Mouse (Mus musculus) stomach, embryonic 15.5 days (tissue): ENCODE measurements around the gene Pwp1. TPM values are rescaled to one million over a fixed set of nuclear protein-coding genes. Genes with fewer than 3 reads are reported as not detected.
A peak's percentile ranks its signal among the peaks of the same experiment; 100 is the strongest.
"Not testable (repeated sequence)": the region's sequence is repeated elsewhere in the genome, so short reads cannot be mapped to it uniquely, and the experiment has no call there.

Experiments used
- ATAC-seq: fragments of 200-750 bp; cut with Nextera tagmentation; 2 replicates; pipeline ENCODE4 v1.8.0; 2017; ENCODE audit warnings: low read depth, moderate number of reproducible peaks, moderate TSS enrichment; ENCODE audit not compliant: insufficient read depth, low FRiP score
- H3K27ac ChIP-seq: fragments of 300-500 bp; sonication (generic); 2 replicates; pipeline ENCODE4 v1.5.1; 2015; ENCODE audit warnings: mild to moderate bottlenecking, inconsistent platforms
- H3K27me3 ChIP-seq: fragments of 300-500 bp; sonication (generic); replicated peaks from 2 replicates; pipeline ENCODE4 v1.6.1; 2015; ENCODE audit warnings: inconsistent platforms
- H3K36me3 ChIP-seq: fragments of 300-500 bp; sonication (generic); 2 replicates; pipeline ENCODE4 v1.6.1; 2015; ENCODE audit warnings: inconsistent platforms
- H3K4me1 ChIP-seq: fragments of 300-500 bp; sonication (generic); 2 replicates; pipeline ENCODE4 v1.6.1; 2015; ENCODE audit warnings: inconsistent platforms
- H3K4me2 ChIP-seq: fragments of 300-500 bp; sonication (generic); 2 replicates; pipeline ENCODE4 v1.6.1; 2015; ENCODE audit warnings: mild to moderate bottlenecking, inconsistent platforms
- H3K4me3 ChIP-seq: fragments of 300-500 bp; sonication (generic); replicated peaks from 2 replicates; pipeline ENCODE4 v1.5.1; 2015; ENCODE audit warnings: inconsistent platforms
- H3K9ac ChIP-seq: fragments of 300-500 bp; sonication (generic); 2 replicates; pipeline ENCODE4 v1.6.1; 2015; ENCODE audit warnings: inconsistent platforms
- H3K9me3 ChIP-seq: fragments of 300-500 bp; sonication (generic); 2 replicates; pipeline ENCODE4 v1.6.1; 2016; ENCODE audit warnings: inconsistent platforms
- WGBS: fragments of 180-500 bp; shearing (Covaris S2); methylation state at CpG from one replicate; pipeline ENCODE4 v1.1.7; 2015; 5-methylcytosine and 5-hydroxymethylcytosine counted together
- polyA plus RNA-seq: library from polyadenylated mRNA; unstranded; fragments of >200 nt; fragmentation: Nextera tagmentation; extraction: Ambion mirVana; gene quantifications from 2 replicates; pipeline ENCODE4 v1.2.1, GENCODE M21; 2015

Pwp1 gene
- polyA plus RNA-seq = 65.7 and 66.2 TPM in 2 replicates

DNA sequence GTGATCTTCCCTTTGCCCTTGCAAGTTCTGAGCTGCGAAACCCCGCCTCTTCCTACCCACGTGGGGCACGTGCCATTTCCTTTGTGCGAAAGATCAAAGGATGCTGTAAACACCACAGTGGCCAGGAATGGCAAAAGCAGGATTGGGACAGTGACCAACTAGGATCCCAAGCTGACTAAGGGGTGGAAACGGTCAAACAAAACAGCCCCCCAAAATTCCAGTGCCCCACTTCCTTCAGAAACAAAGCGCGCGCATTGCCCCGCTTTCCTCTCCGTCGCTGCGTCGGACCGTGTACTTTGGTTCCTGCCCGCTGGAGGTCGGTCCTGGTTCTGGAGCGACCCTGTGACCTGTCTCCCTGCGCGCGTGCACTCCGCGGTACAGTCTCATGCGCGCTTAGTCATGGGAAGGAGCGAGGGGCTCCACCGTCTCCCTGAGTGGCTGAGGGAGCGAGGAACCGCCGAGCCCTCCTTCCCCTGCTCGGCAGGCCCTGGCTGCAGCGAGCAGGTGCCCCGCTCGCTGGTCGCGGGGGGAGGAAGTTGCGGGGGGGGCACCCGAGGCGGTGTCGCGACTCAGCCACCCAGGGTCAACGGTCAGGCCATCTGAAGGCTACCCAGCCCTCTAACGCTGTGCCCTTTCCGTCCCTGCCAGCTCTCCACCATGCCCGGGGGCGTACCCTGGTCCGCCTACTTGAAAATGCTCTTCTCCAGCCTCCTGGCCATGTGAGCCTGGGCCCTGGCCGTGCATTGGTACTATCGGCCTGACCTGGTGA is at the start of gene Pwp1:
Pwp1 (plus strand) TSS at position 410 of the 769 bp plus-strand sequence.
- not testable (repeated sequence) for H3K9me3 ChIP-seq, H3K4me1 ChIP-seq, H3K27me3 ChIP-seq, H3K36me3 ChIP-seq, H3K27ac ChIP-seq
- 0 out of 2 replicates have a peak within 1 kb of the TSS, but pooled peaks have one; percentile 32 for H3K9ac ChIP-seq
- H3K4me3 ChIP-seq = peak within 1 kb of the TSS; percentile 52
- WGBS = 2% methylated on average over 48 of the region's 49 CpGs
- ATAC-seq = peak; percentile 73
- peak within 1 kb of the TSS; percentile 93 for H3K4me2 ChIP-seq

DNA sequence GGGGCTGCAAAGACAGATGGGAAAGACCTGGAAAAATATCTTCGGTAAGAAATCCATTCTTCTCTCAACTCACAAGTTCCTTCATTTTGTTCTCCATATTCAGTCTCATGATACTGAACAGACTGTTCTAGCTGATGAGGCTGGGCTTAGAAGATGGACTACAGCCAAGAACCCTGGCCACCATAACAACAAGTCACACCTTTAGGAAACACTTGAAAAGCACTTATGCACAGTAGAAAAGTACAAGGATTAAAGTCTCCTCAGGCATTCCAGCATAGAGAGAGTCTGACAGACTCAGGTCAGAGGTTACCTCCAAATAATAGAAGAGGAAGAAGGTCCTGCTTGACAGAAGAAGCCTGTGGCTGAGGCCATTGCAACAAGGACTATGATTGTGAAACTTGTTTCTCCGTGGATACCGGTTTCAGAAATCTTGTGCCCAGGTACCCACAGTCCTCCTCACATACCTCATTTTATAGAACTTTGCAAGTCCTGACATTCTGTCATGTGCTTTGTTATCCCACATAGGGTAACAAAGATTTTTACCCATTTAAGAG is 7.1 kb upstream of the Pwp1 start:
- H3K27me3 ChIP-seq, H3K4me3 ChIP-seq, ATAC-seq, H3K27ac ChIP-seq, H3K4me2 ChIP-seq, H3K4me1 ChIP-seq, H3K9me3 ChIP-seq, H3K36me3 ChIP-seq, H3K9ac ChIP-seq: not testable (repeated sequence)
- WGBS = 87% methylated on average over 1 of the region's 3 CpGs

DNA sequence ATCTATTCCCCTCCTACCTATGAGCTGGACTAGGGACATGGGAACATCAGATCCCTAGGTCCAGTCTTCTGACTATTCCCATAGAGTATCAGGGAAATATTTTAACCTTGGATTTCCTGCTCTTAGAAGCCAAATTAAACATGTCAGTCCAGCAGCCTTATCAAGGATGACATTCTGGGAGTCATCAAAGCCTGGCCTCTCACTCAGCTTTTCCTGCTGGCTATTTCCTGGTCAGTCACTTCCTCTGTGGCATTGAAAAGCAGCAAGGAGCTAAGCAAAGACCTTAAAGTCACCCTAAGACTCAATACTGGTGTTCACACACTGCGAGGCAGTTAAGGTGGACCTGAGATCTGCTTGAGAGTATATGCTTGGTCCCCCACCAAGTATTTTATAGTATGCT is 5.5 kb upstream of the Pwp1 start:
- 76% methylated on average over 1 of the region's 1 CpGs for WGBS
- not testable (repeated sequence) for H3K9ac ChIP-seq, ATAC-seq

DNA sequence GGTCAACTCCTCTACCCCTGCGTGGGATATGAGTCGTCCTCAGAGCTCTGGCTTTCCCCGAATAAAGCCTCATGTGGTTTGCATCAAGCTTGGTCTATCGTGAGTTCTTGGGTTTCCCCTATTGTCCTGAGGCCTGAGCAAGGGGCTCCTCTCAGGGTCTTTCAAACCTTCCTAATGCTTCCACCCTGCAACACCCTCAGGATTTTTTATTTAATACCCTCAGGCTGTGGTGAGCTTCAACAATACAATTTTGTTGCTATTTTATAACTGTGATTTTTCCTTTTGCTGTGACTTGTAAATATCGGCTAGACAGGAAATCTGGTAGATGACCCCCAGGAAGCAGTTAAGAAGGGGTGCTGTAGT is 591 bp upstream of the Pwp1 start:
- peak overlapping the region; percentile 52; the same call in 1 of the 2 replicates for H3K4me3 ChIP-seq

More for the DNA sequence above, 5.5 kb upstream of the Pwp1 start:
- not testable (repeated sequence) for H3K36me3 ChIP-seq, H3K27me3 ChIP-seq, H3K27ac ChIP-seq, H3K4me2 ChIP-seq, H3K9me3 ChIP-seq, H3K4me1 ChIP-seq, H3K4me3 ChIP-seq

DNA sequence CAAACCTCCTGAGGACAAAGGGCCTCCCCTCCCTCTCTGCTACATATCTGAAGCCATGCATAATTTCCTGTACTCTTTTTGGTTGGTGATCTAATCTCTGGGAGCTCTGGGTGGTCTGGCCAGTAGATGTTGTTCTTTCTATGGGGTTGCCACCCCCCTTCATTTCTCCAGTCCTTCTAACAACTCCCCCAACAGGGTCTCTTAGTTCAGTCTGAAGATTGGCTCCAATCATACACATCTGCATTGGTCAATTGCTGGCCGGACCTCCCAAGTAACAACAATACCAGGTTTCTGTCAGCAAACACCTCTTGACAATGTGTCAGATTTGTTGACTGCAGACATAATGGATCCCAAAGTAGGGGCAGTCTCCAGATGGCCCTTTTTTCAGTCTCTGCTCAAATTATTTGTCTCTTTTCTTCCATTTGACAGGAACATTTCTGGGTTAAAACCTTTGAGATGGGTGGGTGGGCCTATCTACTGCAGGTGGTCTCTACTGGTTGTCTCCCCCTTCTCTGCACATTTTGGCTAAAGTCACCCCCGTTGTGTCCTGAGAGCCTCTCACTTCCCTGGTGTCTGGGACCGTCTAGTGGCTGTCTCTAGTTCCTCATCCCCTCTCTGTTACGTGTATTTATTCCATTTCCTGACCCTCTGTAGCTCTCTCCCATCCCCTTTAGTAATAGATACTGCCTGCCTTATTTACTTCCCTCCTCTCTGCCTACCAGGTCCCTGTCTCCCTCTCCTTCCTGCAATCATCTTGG is 17.0 kb downstream of the Pwp1 start:
- no peak overlapping the region for H3K27ac ChIP-seq
- H3K9ac ChIP-seq = no peak overlapping the region
- H3K27me3 ChIP-seq = no peaks in the 10 kb centered on the region
- no peaks in the 10 kb centered on the region for H3K4me1 ChIP-seq
- no peak overlapping the region for H3K4me2 ChIP-seq
- H3K4me3 ChIP-seq = no peak overlapping the region
- no peaks in the 10 kb centered on the region for H3K36me3 ChIP-seq
- ATAC-seq = no peak
- 62% methylated on average over 4 of the region's 4 CpGs for WGBS
- no peaks in the 10 kb centered on the region for H3K9me3 ChIP-seq

More for the DNA sequence above, 591 bp upstream of the Pwp1 start:
- not testable (repeated sequence) for H3K27me3 ChIP-seq, H3K9me3 ChIP-seq, ATAC-seq, H3K36me3 ChIP-seq, H3K27ac ChIP-seq, H3K9ac ChIP-seq, H3K4me1 ChIP-seq
- peak overlapping the region; percentile 93; the same call in 1 of the 2 replicates for H3K4me2 ChIP-seq
- WGBS = 56% methylated on average over 5 of the region's 5 CpGs

DNA sequence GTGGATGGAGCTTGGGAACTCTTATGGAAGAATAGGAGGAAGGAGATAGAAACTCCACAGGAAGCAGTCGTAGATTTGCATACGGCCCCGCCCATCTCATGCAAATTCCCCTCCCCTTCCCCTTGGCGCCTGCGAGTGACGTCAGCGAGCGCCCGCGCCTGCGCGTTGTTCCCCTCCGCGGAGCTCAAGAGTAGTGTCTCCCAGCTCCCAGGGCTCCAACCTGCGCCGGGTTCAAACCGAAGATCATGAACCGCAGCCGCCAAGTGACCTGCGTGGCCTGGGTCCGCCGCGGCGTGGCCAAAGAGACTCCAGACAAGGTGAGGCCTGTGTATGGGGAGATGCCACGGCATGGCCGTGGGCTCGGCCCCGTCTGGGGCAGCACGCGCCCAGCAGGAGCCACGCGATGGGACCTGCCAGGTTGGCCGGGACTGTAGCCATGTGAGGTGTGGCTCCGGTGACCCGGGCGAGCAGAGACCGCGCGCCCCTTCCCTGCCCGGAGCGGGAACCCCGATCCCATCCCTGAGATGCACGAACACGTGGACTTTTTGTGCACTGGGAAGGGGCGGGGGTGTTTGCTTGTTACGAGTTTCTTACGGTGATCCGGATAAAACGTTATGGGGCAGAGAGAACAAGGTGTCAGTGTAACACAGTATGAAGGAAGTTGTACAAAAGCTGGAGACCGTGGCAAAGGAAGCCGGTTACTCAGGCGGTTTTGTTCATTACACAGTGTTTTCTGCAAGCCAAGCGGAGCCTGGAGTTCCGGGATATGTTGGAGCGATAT is 42.6 kb downstream of the Pwp1 start:
- WGBS = under 1% methylated on average over 55 of the region's 55 CpGs
- H3K4me1 ChIP-seq = peaks cover 11% of the 10 kb centered on the region; the same call in 1 of the 2 replicates
- H3K27me3 ChIP-seq = no peaks in the 10 kb centered on the region
- peak; percentile 92 for ATAC-seq
- peak overlapping the region; percentile 100 for H3K4me3 ChIP-seq
- H3K4me2 ChIP-seq = peak overlapping the region; percentile 73
- H3K9me3 ChIP-seq = no peaks in the 10 kb centered on the region
- peak overlapping the region; percentile 67; the same call in 1 of the 2 replicates for H3K27ac ChIP-seq
- H3K36me3 ChIP-seq = peaks cover 21% of the 10 kb centered on the region
- H3K9ac ChIP-seq = peak overlapping the region; percentile 88

DNA sequence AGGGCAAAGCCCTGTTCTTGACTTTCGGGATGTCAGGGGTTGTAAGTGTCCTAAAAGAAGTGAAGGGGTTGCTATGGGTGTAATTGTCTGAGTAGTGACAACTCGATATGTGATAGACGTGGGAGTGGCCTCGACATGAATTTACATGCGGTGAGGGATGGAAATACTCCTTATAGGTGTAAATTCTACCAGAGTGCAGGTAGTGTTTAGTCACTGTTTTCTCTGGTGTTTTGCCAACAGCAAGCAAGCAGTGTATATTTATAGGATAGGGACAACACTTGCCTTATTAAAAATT is 43.1 kb downstream of the Pwp1 start:
- ATAC-seq = no peak
- H3K4me2 ChIP-seq = peak overlapping the region; percentile 73
- 0% methylated on average over 5 of the region's 5 CpGs for WGBS
- H3K9me3 ChIP-seq = no peaks in the 10 kb centered on the region
- H3K27me3 ChIP-seq = no peaks in the 10 kb centered on the region
- H3K4me1 ChIP-seq = peaks cover 11% of the 10 kb centered on the region; the same call in 1 of the 2 replicates
- peak overlapping the region; percentile 100 for H3K4me3 ChIP-seq
- H3K27ac ChIP-seq = 0 out of 2 replicates have a peak overlapping the region, but pooled peaks have one; percentile 67
- peak overlapping the region; percentile 88 for H3K9ac ChIP-seq
- peaks cover 25% of the 10 kb centered on the region for H3K36me3 ChIP-seq

DNA sequence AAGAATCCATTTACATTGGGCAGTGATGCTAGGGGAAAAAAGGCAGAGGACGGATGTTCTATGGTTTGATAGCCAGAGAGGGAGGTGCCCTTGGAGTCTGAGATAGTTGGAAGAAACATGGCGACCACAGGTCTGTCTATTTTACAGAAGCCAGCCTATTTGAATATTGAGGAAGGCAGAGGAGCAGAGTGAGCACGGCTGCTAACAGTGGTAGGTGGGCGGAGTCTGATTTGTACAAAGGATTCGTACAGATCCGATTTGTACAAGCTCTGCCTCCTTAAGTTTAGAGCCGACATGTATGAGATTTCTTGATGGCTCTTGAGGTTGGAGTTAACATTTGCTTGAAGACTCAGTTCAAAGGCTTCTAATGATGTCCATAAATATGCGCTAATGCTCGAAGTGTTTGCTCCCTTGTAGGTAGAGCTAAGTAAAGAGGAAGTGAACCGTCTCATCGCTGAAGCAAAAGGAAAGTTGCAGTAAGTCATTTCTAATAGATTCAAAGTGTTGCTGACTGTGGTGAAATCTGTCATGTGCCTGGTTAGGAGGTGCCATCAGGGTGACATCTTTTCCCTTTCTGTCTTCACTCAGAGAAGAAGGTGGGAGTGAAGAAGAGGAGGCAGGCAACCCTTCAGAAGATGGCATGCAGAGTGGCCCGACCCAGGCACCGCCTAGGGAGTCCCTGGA is 44.7 kb downstream of the Pwp1 start:
- Histone ChIP-seq H3K36me3 (peaks cover 35% of the 10 kb centered on the region), H3K9me3 (no peaks in the 10 kb centered on the region), H3K27ac (no peak overlapping the region), H3K9ac (no peak overlapping the region), H3K4me3 (no peak overlapping the region), H3K4me1 (peaks cover 11% of the 10 kb centered on the region; the same call in 1 of the 2 replicates), H3K4me2 (no peak overlapping the region), H3K27me3 (no peaks in the 10 kb centered on the region)
- WGBS = 89% methylated on average over 13 of the region's 13 CpGs
- no peak for ATAC-seq

DNA sequence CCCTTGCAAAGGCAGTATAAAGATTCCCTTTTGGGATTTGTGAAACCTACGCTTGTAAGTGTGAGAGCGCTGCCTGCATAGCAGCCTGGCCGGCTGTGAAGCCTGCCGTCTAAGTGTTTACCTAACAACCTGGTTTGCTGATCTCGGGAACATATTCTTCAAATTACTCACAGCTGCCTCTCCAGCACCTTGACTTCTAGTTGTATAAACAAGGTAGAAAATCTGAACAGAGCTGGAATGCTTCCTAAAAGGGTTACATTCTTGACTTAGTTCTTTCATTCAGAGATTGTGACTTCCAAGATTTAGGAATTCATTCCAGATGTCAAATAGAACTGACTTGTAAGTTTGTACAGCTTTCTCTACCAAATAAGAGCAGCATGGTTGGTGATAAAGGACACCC is 46.5 kb downstream of the Pwp1 start:
- Histone ChIP-seq H3K36me3 (peaks cover 51% of the 10 kb centered on the region), H3K4me2 (no peak overlapping the region), H3K27me3 (no peaks in the 10 kb centered on the region), H3K27ac (no peak overlapping the region), H3K4me1 (peaks cover 11% of the 10 kb centered on the region; the same call in 1 of the 2 replicates), H3K4me3 (no peak overlapping the region), H3K9ac (no peak overlapping the region), H3K9me3 (no peaks in the 10 kb centered on the region)
- 71% methylated on average over 5 of the region's 5 CpGs for WGBS
- ATAC-seq = no peak

DNA sequence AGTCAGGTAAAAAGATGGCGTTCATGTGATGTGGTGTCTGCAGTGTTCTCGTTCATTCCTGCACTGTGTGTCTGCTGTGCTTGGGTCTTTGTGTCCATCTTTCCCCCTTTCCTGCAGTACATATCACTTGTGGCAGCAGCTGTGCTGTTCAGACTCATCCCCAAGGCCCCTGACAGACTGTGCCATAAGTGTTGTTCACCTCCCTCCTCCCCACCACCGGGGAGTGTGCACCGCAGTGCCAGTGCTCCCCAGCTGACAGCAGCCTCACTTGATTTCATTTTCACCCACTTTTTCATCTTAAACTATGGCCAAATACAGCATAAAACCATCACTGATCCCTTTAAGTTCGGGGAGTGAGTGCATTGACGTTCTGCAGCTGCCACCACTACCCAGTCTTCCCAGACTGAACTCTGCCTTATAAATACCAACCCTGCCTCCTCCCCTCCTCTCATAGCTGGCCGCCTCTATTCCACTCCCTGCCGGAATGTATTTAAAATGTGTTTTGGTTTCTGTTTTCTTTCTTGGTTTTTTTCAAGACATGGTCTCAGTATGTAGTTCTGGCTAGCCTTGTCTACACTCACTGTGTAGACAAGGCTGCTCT is 50.7 kb downstream of the Pwp1 start:
- Histone ChIP-seq H3K27me3 (no peaks in the 10 kb centered on the region), H3K9me3 (no peaks in the 10 kb centered on the region), H3K27ac (no peak overlapping the region), H3K4me3 (no peak overlapping the region), H3K36me3 (peaks cover 66% of the 10 kb centered on the region), H3K4me2 (no peak overlapping the region), H3K9ac (no peak overlapping the region), H3K4me1 (no peaks in the 10 kb centered on the region)
- no peak for ATAC-seq
- WGBS = 84% methylated on average over 8 of the region's 8 CpGs
